Mouse (Mus musculus): Measurements from ENCODE around the gene Pitpna. TPM values are rescaled to one million over a fixed set of nuclear protein-coding genes. Genes with fewer than 3 reads are reported as not detected.
A peak's percentile ranks its signal among the peaks of the same experiment; 100 is the strongest.
"Not testable (repeated sequence)": the region's sequence is repeated elsewhere in the genome, so short reads cannot be mapped to it uniquely, and the experiment has no call there.

Pitpna gene
- polyA plus RNA-seq, 1 experiment from 2014 or later: 74.4 TPM

GRCm38 (mm10) chr11:75551961-75552441 is 35.9 kb upstream of the Pitpna start:
- Histone ChIP-seq H3K4me2 (no peak overlapping the region), H3K27me3 (no peaks in the 10 kb centered on the region), H3K9me3 (no peaks in the 10 kb centered on the region), H3K27ac (peak overlapping the region; percentile 62; the same call in 1 of the 2 replicates), H3K36me3 (no peaks in the 10 kb centered on the region), H3K4me1 (peaks cover 35% of the 10 kb centered on the region), H3K4me3 (no peak overlapping the region), H3K9ac (peak overlapping the region; percentile 49; the same call in 1 of the 2 replicates)
- no peak for ATAC-seq (ENCODE audit: insufficient number of reproducible peaks, insufficient read depth, low FRiP score, low TSS enrichment, low read depth)
- WGBS: 38% methylated on average over 9 of the region's 9 CpGs

DNA sequence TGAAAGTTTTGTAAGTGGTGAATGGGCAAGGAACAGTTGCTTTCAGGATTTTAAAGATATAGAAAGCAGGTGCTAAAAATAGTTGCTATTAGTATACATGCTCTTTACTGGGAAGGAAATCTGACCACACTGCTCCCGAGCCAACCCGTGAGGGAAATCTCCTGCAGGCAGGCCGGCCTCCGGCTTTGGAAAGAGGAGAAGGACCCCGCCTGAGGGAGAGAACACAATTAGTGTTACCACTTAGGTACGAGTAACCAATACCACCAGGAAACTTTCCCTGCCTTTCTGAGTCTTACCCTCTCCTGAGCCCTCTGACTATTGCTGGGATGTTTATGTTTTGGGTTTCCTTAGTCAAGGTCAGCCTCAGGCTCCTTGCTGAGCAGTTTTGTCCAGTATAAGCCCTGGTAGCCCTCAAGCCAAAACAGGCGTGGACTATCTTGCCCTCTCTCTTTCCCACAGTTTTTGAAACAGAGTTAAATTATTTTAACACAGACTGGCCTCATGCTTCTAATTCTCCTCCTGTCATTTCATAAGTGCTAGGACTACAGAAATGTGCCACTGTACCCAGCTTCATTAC is 34.9 kb upstream of the Pitpna start:
- H3K4me3 ChIP-seq: no peak overlapping the region
- peak overlapping the region; percentile 62; the same call in 1 of the 2 replicates for H3K27ac ChIP-seq
- no peaks in the 10 kb centered on the region for H3K36me3 ChIP-seq
- H3K27me3 ChIP-seq: no peaks in the 10 kb centered on the region
- no peak for ATAC-seq (ENCODE audit: insufficient number of reproducible peaks, insufficient read depth, low FRiP score, low TSS enrichment, low read depth)
- no peak overlapping the region for H3K9ac ChIP-seq
- no peak overlapping the region for H3K4me2 ChIP-seq
- H3K9me3 ChIP-seq: no peaks in the 10 kb centered on the region
- WGBS: 11% methylated on average over 7 of the region's 7 CpGs
- H3K4me1 ChIP-seq: peaks cover 35% of the 10 kb centered on the region

- H3K4me3 ChIP-seq; H3K4me2 ChIP-seq; H3K36me3 ChIP-seq; H3K9ac ChIP-seq; H3K27ac ChIP-seq; ATAC-seq (ENCODE audit: insufficient number of reproducible peaks, insufficient read depth, low FRiP score, low TSS enrichment, low read depth); H3K9me3 ChIP-seq; H3K27me3 ChIP-seq: not testable (repeated sequence)
- WGBS: 89% methylated on average over 6 of the region's 6 CpGs
- peaks cover 25% of the 10 kb centered on the region for H3K4me1 ChIP-seq
Measured at GRCm38 (mm10) chr11:75556006-75556405, 31.9 kb upstream of the Pitpna start.

DNA sequence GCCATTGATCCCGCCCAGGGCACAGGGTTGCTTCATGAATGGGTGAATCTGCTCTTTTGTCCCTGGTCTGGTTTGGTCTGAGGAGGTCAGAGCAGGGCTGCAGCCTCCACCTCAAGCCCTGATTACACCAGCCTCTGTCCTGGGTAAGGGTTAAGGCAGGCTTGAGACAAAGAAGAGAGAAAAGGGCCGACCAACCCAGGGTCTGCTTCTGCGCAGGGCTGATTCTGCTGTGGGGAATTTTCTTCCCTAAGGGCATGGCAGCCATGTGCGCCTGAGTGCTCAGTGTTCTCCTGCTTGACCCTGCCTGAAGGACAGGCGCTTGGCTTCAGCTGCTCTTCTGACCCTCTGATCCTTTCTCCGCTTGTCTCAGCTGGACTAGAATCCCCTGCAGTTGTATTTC is 30.8 kb upstream of the Pitpna start:
- WGBS: 50% methylated on average over 6 of the region's 6 CpGs
- no peak overlapping the region for H3K9ac ChIP-seq
- no peak overlapping the region for H3K4me2 ChIP-seq
- no peaks in the 10 kb centered on the region for H3K36me3 ChIP-seq
- H3K27me3 ChIP-seq: no peaks in the 10 kb centered on the region
- H3K4me3 ChIP-seq: no peak overlapping the region
- no peak overlapping the region for H3K27ac ChIP-seq
- ATAC-seq (ENCODE audit: insufficient number of reproducible peaks, insufficient read depth, low FRiP score, low TSS enrichment, low read depth): no peak
- peaks cover 14% of the 10 kb centered on the region for H3K4me1 ChIP-seq
- no peaks in the 10 kb centered on the region for H3K9me3 ChIP-seq

- Histone ChIP-seq H3K27me3 (no peaks in the 10 kb centered on the region), H3K9ac (no peak overlapping the region), H3K27ac (no peak overlapping the region), H3K4me2 (no peak overlapping the region), H3K4me1 (peaks cover 5% of the 10 kb centered on the region), H3K4me3 (no peak overlapping the region), H3K9me3 (no peaks in the 10 kb centered on the region), H3K36me3 (no peaks in the 10 kb centered on the region)
- WGBS: 72% methylated on average over 1 of the region's 1 CpGs
- no peak for ATAC-seq (ENCODE audit: insufficient number of reproducible peaks, insufficient read depth, low FRiP score, low TSS enrichment, low read depth)
Measured at GRCm38 (mm10) chr11:75558101-75558500, 29.8 kb upstream of the Pitpna start.

DNA sequence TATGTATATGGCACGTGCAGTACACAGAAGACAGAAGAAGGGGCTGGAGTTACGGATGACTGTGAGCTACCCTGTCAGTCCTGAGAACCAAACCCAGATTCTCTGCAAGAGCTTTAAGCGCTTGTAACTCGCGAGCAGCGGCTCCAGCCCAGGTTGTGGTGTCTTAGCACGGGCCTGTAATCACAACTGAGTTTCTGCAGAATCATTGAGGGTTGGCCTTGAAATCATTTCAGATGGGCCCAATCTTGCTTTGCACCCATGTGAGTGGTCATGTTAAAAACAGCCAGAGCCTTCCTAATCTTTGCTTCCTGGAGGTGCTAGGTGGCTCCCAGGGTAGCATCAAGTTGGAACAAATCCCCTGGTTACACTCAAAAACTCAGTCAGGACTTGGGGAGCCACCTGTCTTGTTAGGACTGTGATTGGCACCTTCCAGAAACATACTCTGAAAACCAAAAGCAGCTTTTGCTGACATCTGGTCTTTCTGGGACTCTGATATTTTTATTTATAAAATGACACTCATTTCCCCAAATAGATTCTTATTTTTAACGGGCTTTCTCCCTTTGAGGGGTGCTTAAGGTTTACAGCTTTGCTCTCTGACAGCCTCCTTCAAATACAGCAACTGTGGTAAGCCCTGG is 27.9 kb upstream of the Pitpna start:
- Histone ChIP-seq H3K9ac (no peak overlapping the region), H3K27ac (no peak overlapping the region), H3K4me1 (peaks cover 9% of the 10 kb centered on the region), H3K4me3 (no peak overlapping the region), H3K9me3 (no peaks in the 10 kb centered on the region), H3K27me3 (no peaks in the 10 kb centered on the region), H3K36me3 (no peaks in the 10 kb centered on the region), H3K4me2 (no peak overlapping the region)
- ATAC-seq (ENCODE audit: insufficient number of reproducible peaks, insufficient read depth, low FRiP score, low TSS enrichment, low read depth): no peak
- 88% methylated on average over 8 of the region's 8 CpGs for WGBS

- no peak overlapping the region for H3K27ac ChIP-seq
- H3K4me3 ChIP-seq: no peak overlapping the region
- no peak for ATAC-seq (ENCODE audit: insufficient number of reproducible peaks, insufficient read depth, low FRiP score, low TSS enrichment, low read depth)
- H3K36me3 ChIP-seq: no peaks in the 10 kb centered on the region
- 74% methylated on average over 14 of the region's 14 CpGs for WGBS
- no peak overlapping the region for H3K4me2 ChIP-seq
- H3K9ac ChIP-seq: no peak overlapping the region
- H3K4me1 ChIP-seq: peaks cover 9% of the 10 kb centered on the region
- H3K9me3 ChIP-seq: no peaks in the 10 kb centered on the region
- H3K27me3 ChIP-seq: no peaks in the 10 kb centered on the region
Measured at GRCm38 (mm10) chr11:75560530-75561409, 27.1 kb upstream of the Pitpna start.

GRCm38 (mm10) chr11:75561410-75561791 is 26.5 kb upstream of the Pitpna start:
- Histone ChIP-seq H3K4me2 (no peak overlapping the region), H3K27me3 (no peaks in the 10 kb centered on the region), H3K9me3 (no peaks in the 10 kb centered on the region), H3K9ac (no peak overlapping the region), H3K4me1 (peaks cover 9% of the 10 kb centered on the region), H3K4me3 (no peak overlapping the region), H3K36me3 (no peaks in the 10 kb centered on the region), H3K27ac (no peak overlapping the region)
- ATAC-seq (ENCODE audit: insufficient number of reproducible peaks, insufficient read depth, low FRiP score, low TSS enrichment, low read depth): no peak
- WGBS: 80% methylated on average over 5 of the region's 5 CpGs

DNA sequence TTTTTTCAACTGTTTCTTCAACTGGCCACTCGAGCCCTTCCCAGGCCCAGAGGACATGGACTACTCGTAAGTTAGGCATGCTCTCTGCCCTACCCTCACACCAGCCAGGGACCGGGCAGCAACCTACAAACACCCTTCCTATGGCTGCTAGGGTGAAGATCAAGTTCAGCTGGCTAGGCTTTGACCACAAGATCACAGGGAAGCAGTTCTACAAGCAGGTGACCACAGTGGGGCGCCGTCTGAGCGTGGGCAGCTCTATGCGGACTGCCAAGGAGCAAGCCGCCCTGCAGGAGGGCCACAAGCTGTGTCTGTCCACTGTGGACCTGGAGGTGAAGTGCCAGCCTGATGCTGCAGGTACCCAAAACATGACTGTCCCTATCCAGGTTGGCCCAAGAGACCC is 25.1 kb upstream of the Pitpna start:
- no peak for ATAC-seq (ENCODE audit: insufficient number of reproducible peaks, insufficient read depth, low FRiP score, low TSS enrichment, low read depth)
- no peak overlapping the region for H3K4me3 ChIP-seq
- no peaks in the 10 kb centered on the region for H3K36me3 ChIP-seq
- no peaks in the 10 kb centered on the region for H3K9me3 ChIP-seq
- no peak overlapping the region for H3K9ac ChIP-seq
- no peak overlapping the region for H3K27ac ChIP-seq
- peaks cover 9% of the 10 kb centered on the region for H3K4me1 ChIP-seq
- 84% methylated on average over 8 of the region's 8 CpGs for whole genome bisulfite sequencing
- no peak overlapping the region for H3K4me2 ChIP-seq
- no peaks in the 10 kb centered on the region for H3K27me3 ChIP-seq

- no peak overlapping the region for H3K9ac ChIP-seq
- ATAC-seq (ENCODE audit: insufficient number of reproducible peaks, insufficient read depth, low FRiP score, low TSS enrichment, low read depth): no peak
- no peaks in the 10 kb centered on the region for H3K9me3 ChIP-seq
- H3K27me3 ChIP-seq: no peaks in the 10 kb centered on the region
- 69% methylated on average over 18 of the region's 18 CpGs for WGBS
- H3K4me2 ChIP-seq: no peak overlapping the region
- H3K27ac ChIP-seq: no peak overlapping the region
- no peak overlapping the region for H3K4me3 ChIP-seq
- H3K36me3 ChIP-seq: no peaks in the 10 kb centered on the region
- peaks cover 9% of the 10 kb centered on the region for H3K4me1 ChIP-seq
Measured at GRCm38 (mm10) chr11:75563851-75564548, 23.9 kb upstream of the Pitpna start.

DNA sequence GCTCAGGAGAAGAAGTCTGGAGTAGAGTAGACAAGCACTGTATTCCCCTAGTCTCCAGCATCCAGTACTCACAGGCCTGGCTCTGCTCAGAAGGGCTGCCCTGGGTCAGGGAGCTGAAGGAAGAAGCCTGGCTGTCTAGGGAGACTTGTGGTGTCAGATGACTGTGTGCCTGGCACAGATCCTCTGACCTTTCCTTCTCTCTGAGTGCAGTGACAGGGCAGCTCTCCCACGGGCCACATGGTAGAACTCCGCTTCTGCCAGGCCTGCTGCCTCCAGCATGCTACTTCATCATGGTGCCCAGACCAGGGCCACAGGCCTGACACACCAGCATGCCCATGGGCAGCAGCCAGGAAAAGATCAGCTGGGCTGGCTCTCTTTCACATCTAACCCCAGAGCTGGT is 22.0 kb upstream of the Pitpna start:
- ATAC-seq (ENCODE audit: insufficient number of reproducible peaks, insufficient read depth, low FRiP score, low TSS enrichment, low read depth): no peak
- no peaks in the 10 kb centered on the region for H3K36me3 ChIP-seq
- H3K27me3 ChIP-seq: no peaks in the 10 kb centered on the region
- H3K27ac ChIP-seq: no peak overlapping the region
- no peaks in the 10 kb centered on the region for H3K9me3 ChIP-seq
- H3K4me2 ChIP-seq: no peak overlapping the region
- H3K4me3 ChIP-seq: no peak overlapping the region
- no peak overlapping the region for H3K9ac ChIP-seq
- WGBS: 60% methylated on average over 2 of the region's 2 CpGs
- peaks cover 8% of the 10 kb centered on the region for H3K4me1 ChIP-seq

Data from embryonic facial prominence, embryonic 13.5 days (tissue).